Mouse (Mus musculus) bone marrow, adult 2 months (tissue): ENCODE measurements around the gene Chn2.

ENCODE experiments used
- CTCF ChIP-seq: fragments of 200-500 bp; IDR thresholded peaks from 2 replicates; pipeline ENCODE4 v1.5.1; 2011; ENCODE audit warnings: low read length, control low read depth; ENCODE audit not compliant: control insufficient read depth, insufficient read depth
- POLR2A ChIP-seq: fragments of 200-500 bp; IDR thresholded peaks from 2 replicates; pipeline ENCODE4 v1.6.1; 2011; ENCODE audit warnings: low read depth, mild to moderate bottlenecking, control low read depth, low read length, borderline replicate concordance; ENCODE audit not compliant: control insufficient read depth

- TF ChIP-seq CTCF = no peak
- no peak for TF ChIP-seq POLR2A
Observed at GRCm38 (mm10) chr6:54224325-54224724, 185.0 kb downstream of the Chn2 start.
